Mouse (Mus musculus): ENCODE measurements around the gene Tgfa.

- no peak for TF ChIP-seq EP300 (IDR thresholded peaks at IDR 0.05; ENCODE audit: insufficient read depth, low read depth, low read length)
- no peak for TF ChIP-seq CTCF (IDR thresholded peaks at IDR 0.05)
These were observed 42.3 kb upstream of the Tgfa start for GRCm38 (mm10) chr6:86152676-86153075.
